Mouse (Mus musculus) thymus, adult 2 months (tissue): ENCODE measurements at regions not wholly inside any gene's neighbourhood (a gene's known extent, or its start where the extent isn't known, plus 50 kb on each side); places are given as distances from the start of the nearest gene placed in this dataset.

Experiments
- CTCF ChIP-seq: fragments of 200-500 bp; IDR thresholded peaks from 2 replicates; pipeline ENCODE4 v1.5.1; 2012; ENCODE audit warnings: mild to moderate bottlenecking, control low read depth, low read length, moderate library complexity, borderline replicate concordance; ENCODE audit not compliant: control insufficient read depth, poor library complexity, insufficient read depth; ENCODE audit errors: extremely low read depth
- POLR2A ChIP-seq: fragments of 200-500 bp; IDR thresholded peaks from 2 replicates; pipeline ENCODE4 v1.6.1; 2012; ENCODE audit warnings: mild to moderate bottlenecking, low read length, control low read depth, moderate library complexity; ENCODE audit not compliant: control insufficient read depth, poor library complexity, insufficient read depth; ENCODE audit errors: extremely low read depth

GRCm38 (mm10) chr5:42959296-42959862 lies 273.6 kb upstream of the Cpeb2 start:
- TF ChIP-seq CTCF (no peak), POLR2A (no peak)
